Mouse (Mus musculus): ENCODE results near the gene Mymx. TPM values are rescaled to one million over a fixed set of nuclear protein-coding genes. Genes with fewer than 3 reads are reported as not detected.

Mymx gene
- polyA plus RNA-seq, 1 experiment, result 0.84 TPM

DNA sequence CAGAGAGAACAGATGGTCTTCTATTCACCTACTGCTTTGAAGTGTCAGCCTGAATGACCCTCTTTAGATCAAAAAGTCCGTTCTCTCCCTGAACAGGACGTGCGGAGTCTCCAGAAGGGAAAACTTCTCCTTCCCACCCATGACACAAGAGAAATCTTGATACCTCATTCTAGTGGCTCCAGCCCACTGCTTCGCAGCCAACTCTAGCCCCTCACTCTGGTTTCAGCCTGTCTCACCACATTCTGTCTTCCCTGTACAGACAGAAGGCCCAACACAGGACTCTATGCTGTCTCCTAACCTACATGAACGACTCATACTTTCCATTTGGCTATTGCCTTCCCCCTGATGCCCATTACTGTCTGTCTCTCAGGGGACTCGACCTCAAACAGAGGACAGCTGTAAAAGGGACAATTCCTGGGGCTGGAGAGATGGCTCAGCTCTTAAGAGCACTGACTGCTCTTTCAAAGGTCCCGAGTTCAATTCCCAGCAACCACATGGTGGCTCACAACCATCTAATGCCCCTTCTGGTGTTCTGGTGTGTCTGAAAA lies 50.6 kb downstream of the Mymx start:
- DNase-seq (ENCODE audit: low spot score), result no peak

Other genes with a start within 250 kb of the Mymx start
- 20.3 and 24.9 TPM in 2 replicates for gene Cdc5l, start 168.4 kb downstream of the Mymx start, polyA plus RNA-seq (2012; rRNA removed)
- gene Spats1, start 126.7 kb downstream of the Mymx start, polyA plus RNA-seq (2012; rRNA removed), result 0.14 TPM in 1 of 2 replicates, not detected in the other
- gene Aars2, start 95.3 kb downstream of the Mymx start, polyA plus RNA-seq (2012; rRNA removed), result 10.2 TPM in 2 replicates
- gene Tcte1, start 78.7 kb downstream of the Mymx start, polyA plus RNA-seq (2012; rRNA removed), result 0.01 TPM in 1 of 2 replicates, not detected in the other
- 0.51 and 0.81 TPM in 2 replicates for gene Tmem151b, start 52.4 kb downstream of the Mymx start, polyA plus RNA-seq (2012; rRNA removed)
- gene Nfkbie, start 46.4 kb downstream of the Mymx start, polyA plus RNA-seq (2012; rRNA removed), result 5.7 and 6.1 TPM in 2 replicates
- 62.3 and 69.4 TPM in 2 replicates for gene Slc35b2, start 38.2 kb downstream of the Mymx start, polyA plus RNA-seq (2012; rRNA removed)
- gene Hsp90ab1, start 28.8 kb downstream of the Mymx start, polyA plus RNA-seq (2012; rRNA removed), result 635 and 857 TPM in 2 replicates
- 210 and 219 TPM in 2 replicates for gene Slc29a1, start 2.5 kb downstream of the Mymx start, polyA plus RNA-seq (2012; rRNA removed)
- 2.3 and 2.7 TPM in 2 replicates for gene Capn11, start 57.2 kb upstream of the Mymx start, polyA plus RNA-seq (2012; rRNA removed)
- 100 and 106 TPM in 2 replicates for gene Mrpl14, start 84.2 kb upstream of the Mymx start, polyA plus RNA-seq (2012; rRNA removed)
- 73.6 and 76.5 TPM in 2 replicates for gene Tmem63b, start 84.8 kb upstream of the Mymx start, polyA plus RNA-seq (2012; rRNA removed)
- not detected in 2 replicates for gene 1600014C23Rik, start 131.7 kb upstream of the Mymx start, polyA plus RNA-seq (2012; rRNA removed)